Mouse (Mus musculus) intestine, postnatal 0 days (tissue): ENCODE data around the gene Eif3i. TPM values are rescaled to one million over a fixed set of nuclear protein-coding genes. Genes with fewer than 3 reads are reported as not detected.

Experiments used
- ATAC-seq: fragments of 200-750 bp; cut with Nextera tagmentation; 2 replicates; pipeline ENCODE4 v1.8.0; 2017; ENCODE audit warnings: mild to moderate bottlenecking, moderate TSS enrichment, moderate library complexity
- H3K27ac ChIP-seq: fragments of 300-500 bp; sonication (generic); 2 replicates; pipeline ENCODE4 v1.5.1; 2014; ENCODE audit warnings: mild to moderate bottlenecking, low read depth, low read length, moderate library complexity
- H3K27me3 ChIP-seq: fragments of 300-500 bp; sonication (generic); replicated peaks from 2 replicates; pipeline ENCODE4 v1.6.1; 2014; ENCODE audit warnings: low read length, mixed read lengths; ENCODE audit not compliant: control insufficient read depth, insufficient read depth
- H3K36me3 ChIP-seq: fragments of 300-500 bp; sonication (generic); 2 replicates; pipeline ENCODE4 v1.6.1; 2014; ENCODE audit warnings: mild to moderate bottlenecking, moderate library complexity; ENCODE audit not compliant: control insufficient read depth, insufficient read depth
- H3K4me1 ChIP-seq: fragments of 300-500 bp; sonication (generic); replicated peaks from 2 replicates; pipeline ENCODE4 v1.6.1; 2014; ENCODE audit warnings: antibody characterized with exemption, low read length, mixed read lengths; ENCODE audit not compliant: control insufficient read depth, insufficient read depth
- H3K4me2 ChIP-seq: fragments of 300-500 bp; sonication (generic); replicated peaks from 2 replicates; pipeline ENCODE4 v1.6.1; 2014; ENCODE audit warnings: low read depth, mild to moderate bottlenecking, moderate library complexity
- H3K4me3 ChIP-seq: fragments of 300-500 bp; sonication (generic); 2 replicates; pipeline ENCODE4 v1.5.1; 2014; ENCODE audit warnings: low read depth, low read length
- H3K9ac ChIP-seq: fragments of 300-500 bp; sonication (generic); 2 replicates; pipeline ENCODE4 v1.6.1; 2014; ENCODE audit warnings: mild to moderate bottlenecking, low read depth, low read length
- H3K9me3 ChIP-seq: fragments of 300-500 bp; sonication (generic); 2 replicates; pipeline ENCODE4 v1.6.1; 2016; ENCODE audit warnings: mixed run types; ENCODE audit not compliant: control insufficient read depth
- CTCF ChIP-seq: sonication (generic); IDR thresholded peaks from 2 replicates; pipeline ENCODE4 v1.5.1; 2016; ENCODE audit warnings: low read depth, mild to moderate bottlenecking, control low read depth, antibody characterized with exemption, moderate library complexity
- WGBS: fragments of 180-500 bp; shearing (Covaris S2); extraction: QIAGEN DNeasy Blood & Tissue Kit; methylation state at CpG from one replicate; pipeline ENCODE4 v1.1.7; 2014; 5-methylcytosine and 5-hydroxymethylcytosine counted together
- polyA plus RNA-seq: library from polyadenylated mRNA; unstranded; fragments of >200 nt; fragmentation: Nextera tagmentation; extraction: Ambion mirVana; gene quantifications from 2 replicates; pipeline ENCODE4 v1.2.1, GENCODE M21; 2015

Eif3i gene
- polyA plus RNA-seq, 1 experiment from 2014 or later, result 144 TPM

DNA sequence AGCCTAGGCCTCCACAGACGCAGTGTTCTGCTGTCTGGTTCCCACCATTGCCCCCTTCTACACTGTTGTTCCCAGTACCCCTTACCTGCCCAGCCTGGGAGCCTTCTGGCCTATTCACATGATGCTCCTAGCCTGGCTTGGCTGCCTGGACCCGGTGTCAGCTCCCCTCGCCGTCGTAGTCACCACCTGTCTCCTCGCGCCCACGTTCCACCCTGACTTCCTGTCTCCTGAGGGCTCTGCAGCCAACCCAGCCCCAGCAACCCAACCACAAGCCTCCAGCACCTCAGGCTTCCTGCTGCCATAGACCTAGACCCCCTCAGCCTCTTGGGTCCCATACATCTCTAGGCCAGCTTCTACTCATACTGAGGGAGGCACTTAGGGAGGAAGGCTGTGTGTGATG, 27.0 kb downstream of the Eif3i start, which contains the start of gene Lck:
Gene Lck, minus strand, starts transcription at position 212 of the 400 bp plus-strand sequence.
- Histone ChIP-seq H3K9me3 (no peaks in the 10 kb centered on the region), H3K36me3 (no peaks in the 10 kb centered on the region), H3K27ac (no peak within 1 kb of the TSS), H3K4me3 (no peak within 1 kb of the TSS), H3K9ac (no peak within 1 kb of the TSS), H3K4me2 (no peak within 1 kb of the TSS), H3K4me1 (no peaks in the 10 kb centered on the region), H3K27me3 (no peaks in the 10 kb centered on the region)
- ATAC-seq, result no peak
- TF ChIP-seq CTCF, result no peak
- 84% methylated on average over 8 of the region's 8 CpGs for WGBS

DNA sequence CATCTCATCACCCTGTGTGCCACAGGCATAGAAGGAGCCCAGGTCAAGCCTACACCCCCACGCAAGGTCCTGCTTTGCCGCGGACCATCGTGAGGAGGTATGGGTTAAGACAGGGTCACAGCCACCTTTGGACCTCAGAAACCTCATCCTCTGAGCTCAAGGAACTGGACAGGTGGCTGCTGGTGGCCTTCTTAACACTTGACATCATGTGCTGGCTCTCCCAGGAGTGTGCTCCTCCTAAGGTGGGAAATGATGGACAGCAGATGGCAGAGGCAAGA, 27.4 kb downstream of the Eif3i start:
- Histone ChIP-seq H3K36me3 (no peaks in the 10 kb centered on the region), H3K27me3 (no peaks in the 10 kb centered on the region), H3K4me1 (no peaks in the 10 kb centered on the region), H3K9me3 (no peaks in the 10 kb centered on the region), H3K27ac (no peak overlapping the region), H3K4me2 (no peak overlapping the region), H3K4me3 (no peak overlapping the region), H3K9ac (no peak overlapping the region)
- WGBS, result 97% methylated on average over 4 of the region's 4 CpGs
- ATAC-seq, result no peak
- TF ChIP-seq CTCF, result no peak

DNA sequence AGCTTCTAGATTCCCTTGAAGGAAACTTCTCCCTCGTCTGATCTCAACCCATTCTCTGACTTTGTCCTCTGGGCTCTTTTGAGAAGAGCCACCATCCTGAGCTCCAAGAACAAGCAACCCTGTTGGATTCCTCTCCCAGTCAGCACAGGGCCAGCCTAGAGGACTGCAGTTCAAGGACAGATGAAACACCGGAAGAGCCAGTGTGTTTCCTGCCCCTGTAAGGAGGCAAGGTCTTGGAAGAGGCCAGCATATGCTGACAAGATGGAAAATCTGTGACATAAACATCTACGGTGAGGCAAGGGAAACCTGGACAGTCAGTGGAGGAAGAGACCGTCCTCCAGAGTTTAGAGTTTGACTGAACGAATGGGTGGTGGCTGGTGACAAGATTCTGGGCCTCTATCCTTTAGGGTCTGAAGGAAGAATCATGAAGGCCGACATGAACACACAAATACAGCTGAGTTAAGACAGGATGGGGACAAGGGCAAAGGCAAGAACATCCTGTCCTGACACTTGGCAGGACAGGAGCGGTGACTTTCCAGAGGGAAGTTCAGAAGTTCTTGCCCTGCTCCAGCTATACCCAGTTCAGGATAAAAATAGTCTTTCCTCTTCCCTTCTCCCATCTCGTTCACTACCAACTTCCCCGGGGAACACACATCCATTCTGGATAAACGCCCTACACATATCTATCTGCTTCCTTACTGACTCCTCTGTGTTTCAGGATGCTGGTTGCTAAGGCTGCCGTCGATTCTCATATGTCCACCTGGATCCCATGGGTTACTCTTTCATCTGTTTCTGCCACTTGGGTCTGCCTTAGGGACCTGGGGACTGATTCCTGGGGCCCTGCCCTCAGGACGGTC, 28.0 kb downstream of the Eif3i start:
- no peak overlapping the region for H3K27ac ChIP-seq
- H3K4me2 ChIP-seq, result no peak overlapping the region
- no peaks in the 10 kb centered on the region for H3K36me3 ChIP-seq
- no peak overlapping the region for H3K4me3 ChIP-seq
- 77% methylated on average over 13 of the region's 13 CpGs for WGBS
- no peak for TF ChIP-seq CTCF
- no peak overlapping the region for H3K9ac ChIP-seq
- no peaks in the 10 kb centered on the region for H3K9me3 ChIP-seq
- no peaks in the 10 kb centered on the region for H3K27me3 ChIP-seq
- ATAC-seq, result no peak
- no peaks in the 10 kb centered on the region for H3K4me1 ChIP-seq

DNA sequence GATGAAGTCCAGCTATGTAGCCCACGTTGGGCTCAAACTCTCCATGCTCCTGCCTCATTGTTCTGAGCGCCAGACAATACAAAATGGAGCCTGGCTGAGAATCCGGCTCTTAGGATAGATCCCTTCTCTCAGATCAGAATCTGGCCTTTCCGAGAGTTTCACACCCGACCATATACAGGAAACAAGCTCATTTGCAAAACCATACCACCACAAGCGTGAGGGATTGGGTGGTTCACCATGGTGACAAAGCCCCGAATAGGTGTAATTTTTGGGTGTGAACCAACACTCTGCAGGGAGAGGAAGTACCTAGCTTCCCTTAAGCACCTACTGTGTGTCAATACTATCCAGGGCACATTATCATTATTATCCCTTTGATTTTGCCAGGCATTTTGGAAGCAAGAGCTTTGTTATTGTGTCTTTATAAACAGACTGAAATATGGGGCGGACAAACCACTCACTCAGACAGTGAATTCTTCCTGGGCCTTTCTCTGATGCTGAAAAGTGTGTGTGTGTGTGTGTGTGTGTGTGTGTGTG, 28.8 kb downstream of the Eif3i start:
- ATAC-seq, result no peak
- Histone ChIP-seq H3K4me1 (no peaks in the 10 kb centered on the region), H3K4me3 (no peak overlapping the region), H3K4me2 (no peak overlapping the region), H3K9me3 (no peaks in the 10 kb centered on the region), H3K36me3 (no peaks in the 10 kb centered on the region), H3K9ac (no peak overlapping the region), H3K27ac (no peak overlapping the region), H3K27me3 (no peaks in the 10 kb centered on the region)
- no peak for TF ChIP-seq CTCF
- WGBS, result 77% methylated on average over 8 of the region's 8 CpGs

DNA sequence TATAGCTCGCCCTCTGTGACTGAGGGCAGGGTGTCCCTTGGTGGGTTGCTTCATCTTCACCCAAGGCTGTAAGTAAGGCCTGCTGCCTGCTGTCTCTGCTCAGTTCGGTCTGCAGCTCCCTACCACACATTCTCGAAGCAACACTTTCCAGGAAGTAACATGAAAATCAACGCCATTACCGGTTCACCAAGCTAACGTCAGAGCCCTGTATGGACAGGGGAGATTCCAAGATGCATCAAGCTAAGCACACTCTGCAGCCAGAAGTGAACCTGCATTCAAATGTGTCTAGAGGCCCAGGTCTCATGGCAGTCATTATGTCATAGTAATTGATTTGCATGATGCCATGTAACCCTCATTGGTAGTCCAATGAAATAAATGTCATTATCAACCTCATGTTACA, 30.4 kb downstream of the Eif3i start:
- no peaks in the 10 kb centered on the region for H3K9me3 ChIP-seq
- 81% methylated on average over 6 of the region's 6 CpGs for WGBS
- TF ChIP-seq CTCF, result no peak
- no peak overlapping the region for H3K4me2 ChIP-seq
- ATAC-seq, result no peak
- no peak overlapping the region for H3K27ac ChIP-seq
- H3K9ac ChIP-seq, result no peak overlapping the region
- H3K36me3 ChIP-seq, result no peaks in the 10 kb centered on the region
- no peaks in the 10 kb centered on the region for H3K4me1 ChIP-seq
- no peaks in the 10 kb centered on the region for H3K27me3 ChIP-seq
- no peak overlapping the region for H3K4me3 ChIP-seq

DNA sequence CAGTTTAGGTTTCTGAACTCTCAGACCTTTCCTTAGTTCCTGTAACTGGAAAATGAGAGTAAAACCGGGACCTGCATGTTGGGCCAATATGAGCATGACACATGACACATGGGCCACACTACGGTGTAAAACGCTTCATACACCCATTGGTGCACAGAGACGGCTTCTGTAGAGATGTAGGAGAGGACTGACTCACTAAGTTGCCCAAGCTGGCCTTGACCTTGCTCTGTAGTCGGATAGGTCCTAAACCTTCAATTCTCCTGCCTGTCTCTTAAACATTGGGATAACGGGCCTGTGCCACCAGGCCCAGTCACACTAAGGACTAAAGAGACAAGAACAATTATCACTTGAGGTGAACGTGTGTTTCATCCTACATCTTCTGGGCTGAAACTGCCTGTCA, 32.1 kb downstream of the Eif3i start:
- Histone ChIP-seq H3K9ac (no peak overlapping the region), H3K4me3 (no peak overlapping the region), H3K4me2 (no peak overlapping the region), H3K27ac (no peak overlapping the region), H3K4me1 (no peaks in the 10 kb centered on the region), H3K9me3 (no peaks in the 10 kb centered on the region), H3K36me3 (no peaks in the 10 kb centered on the region), H3K27me3 (no peaks in the 10 kb centered on the region)
- WGBS, result 93% methylated on average over 7 of the region's 7 CpGs
- no peak for ATAC-seq
- TF ChIP-seq CTCF, result no peak
